Mouse (Mus musculus) limb, embryonic 14.5 days (tissue): ENCODE results near the gene Rbm34. TPM values are rescaled to one million over a fixed set of nuclear protein-coding genes. Genes with fewer than 3 reads are reported as not detected.

ENCODE experiments used
- ATAC-seq: fragments of 200-750 bp; cut with Nextera tagmentation; 2 replicates; pipeline ENCODE4 v1.8.0; 2017; ENCODE audit warnings: low read depth, moderate number of reproducible peaks, moderate TSS enrichment; ENCODE audit not compliant: low FRiP score
- DNase-seq: peaks from one replicate; pipeline ENCODE4 v3.0.0-alpha.2; 2015; ENCODE audit warnings: low spot score
- H3K27ac ChIP-seq: fragments of 300-500 bp; sonication (generic); replicated peaks from 2 replicates; pipeline ENCODE4 v1.5.1; 2014; ENCODE audit warnings: low read depth, mild to moderate bottlenecking, low read length, moderate library complexity, mixed read lengths
- H3K27me3 ChIP-seq: fragments of 300-500 bp; sonication (generic); 2 replicates; pipeline ENCODE4 v1.6.1; 2014; ENCODE audit warnings: low read length, mixed read lengths; ENCODE audit not compliant: control insufficient read depth, insufficient read depth
- H3K36me3 ChIP-seq: fragments of 300-500 bp; sonication (generic); 2 replicates; pipeline ENCODE4 v1.6.1; 2014; ENCODE audit warnings: mild to moderate bottlenecking, low read length, moderate library complexity, mixed read lengths; ENCODE audit not compliant: control insufficient read depth, insufficient read depth
- H3K4me1 ChIP-seq: fragments of 300-500 bp; sonication (generic); 2 replicates; pipeline ENCODE4 v1.6.1; 2014; ENCODE audit warnings: antibody characterized with exemption, low read length, mixed read lengths; ENCODE audit not compliant: control insufficient read depth, insufficient read depth
- H3K4me2 ChIP-seq: fragments of 300-500 bp; sonication (generic); replicated peaks from 2 replicates; pipeline ENCODE4 v1.6.1; 2014; ENCODE audit warnings: low read depth, mild to moderate bottlenecking, low read length, moderate library complexity; ENCODE audit not compliant: severe bottlenecking
- H3K4me3 ChIP-seq: fragments of 300-500 bp; sonication (generic); replicated peaks from 2 replicates; pipeline ENCODE4 v1.5.1; 2014; ENCODE audit warnings: low read length
- H3K9ac ChIP-seq: fragments of 300-500 bp; sonication (generic); 2 replicates; pipeline ENCODE4 v1.6.1; 2014; ENCODE audit warnings: mild to moderate bottlenecking, low read depth, low read length, moderate library complexity; ENCODE audit not compliant: severe bottlenecking
- H3K9me3 ChIP-seq: fragments of 300-500 bp; sonication (generic); 2 replicates; pipeline ENCODE4 v1.6.1; 2016; ENCODE audit warnings: low read length; ENCODE audit not compliant: control insufficient read depth
- POLR2A ChIP-seq: fragments of 200-500 bp; IDR thresholded peaks from 2 replicates; pipeline ENCODE4 v1.8.0; 2012; ENCODE audit warnings: inconsistent platforms, mild to moderate bottlenecking, moderate library complexity, borderline replicate concordance; ENCODE audit not compliant: insufficient read depth, insufficient read length; ENCODE audit errors: extremely low read depth
- WGBS: fragments of 180-500 bp; shearing (Covaris S2); extraction: QIAGEN DNeasy Blood & Tissue Kit; methylation state at CpG from one replicate; pipeline ENCODE4 v1.1.7; 2014; 5-methylcytosine and 5-hydroxymethylcytosine counted together
- polyA plus RNA-seq, 2 experiments: library from polyadenylated mRNA; depleted of rRNA in 1 of 2; stranded (reverse) in 1 of 2; unstranded in 1 of 2; fragments of >200 nt; fragmentation: Nextera tagmentation in 1 of 2; extraction: Ambion mirVana in 1 of 2; gene quantifications; 2 replicates each; pipeline versions ENCODE4 v1.2.1 to v1.2.3; 2012 to 2014

The Rbm34 gene
- polyA plus RNA-seq, 2 experiments: 12.8 to 25.9 TPM

DNA sequence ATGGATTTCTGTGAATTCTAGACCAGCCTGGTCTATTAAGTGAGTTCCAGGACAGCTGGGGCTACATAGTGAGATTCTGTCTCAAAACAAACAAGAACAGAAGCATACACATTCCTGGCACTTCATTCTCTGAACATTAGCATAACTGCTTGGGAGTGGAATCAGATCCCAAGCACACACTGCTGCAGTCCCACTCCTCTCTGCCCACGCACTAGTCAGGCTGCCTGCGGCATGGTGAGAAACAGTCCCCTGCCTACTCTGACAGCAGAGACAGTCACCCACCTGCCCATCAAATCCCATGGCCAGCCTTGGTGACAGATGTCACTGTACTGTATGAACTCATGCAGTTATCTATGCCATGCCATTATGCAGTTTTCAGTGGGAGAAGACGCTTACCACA, 9.4 kb downstream of the Rbm34 start:
- Histone ChIP-seq H3K36me3 (peaks cover 88% of the 10 kb centered on the region), H3K9me3 (no peaks in the 10 kb centered on the region), H3K27me3 (no peaks in the 10 kb centered on the region), H3K4me1 (no peaks in the 10 kb centered on the region), H3K27ac (no peak overlapping the region), H3K4me2 (no peak overlapping the region), H3K9ac (no peak overlapping the region), H3K4me3 (no peak overlapping the region)
- DNase-seq (no peak), ATAC-seq (no peak)
- TF ChIP-seq POLR2A: no peak
- 95% methylated on average over 3 of the region's 3 CpGs for WGBS

DNA sequence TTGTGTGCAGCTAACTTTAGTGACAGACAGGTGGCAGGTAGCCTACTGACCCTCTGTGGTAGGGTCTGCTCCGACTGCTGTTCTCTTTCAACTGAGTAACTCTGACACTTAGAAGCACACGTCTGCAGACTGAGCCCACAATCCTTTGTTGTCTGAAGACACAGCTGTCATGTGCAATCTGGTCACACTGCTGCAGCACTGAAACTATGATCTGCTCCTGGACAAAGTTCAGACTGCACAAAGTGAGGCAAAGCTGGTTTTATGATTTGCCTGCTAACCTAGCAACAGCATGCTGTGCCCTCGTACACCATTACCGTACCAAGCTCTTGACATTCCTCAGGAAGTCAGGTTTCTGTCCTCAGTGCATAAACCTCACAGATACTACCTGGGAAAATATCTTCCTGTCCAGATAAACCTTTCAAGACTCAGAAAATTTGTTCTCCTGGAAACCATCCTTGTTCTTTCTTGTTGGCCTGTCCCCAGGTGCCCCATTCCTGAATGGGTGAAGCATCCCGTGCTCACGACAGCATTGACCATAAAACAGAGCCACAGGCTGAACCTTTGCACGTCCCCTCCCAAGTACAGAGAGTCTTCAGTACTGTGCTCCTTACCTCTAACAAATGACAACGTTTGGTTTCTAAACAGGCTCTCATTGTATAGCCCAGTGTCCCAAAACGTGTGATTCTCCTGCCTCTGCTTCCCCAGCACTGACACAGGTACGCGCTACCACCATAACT, 18.8 kb downstream of the Rbm34 start:
- ATAC-seq: no peak
- Histone ChIP-seq H3K4me2 (no peak overlapping the region), H3K27ac (no peak overlapping the region), H3K27me3 (no peaks in the 10 kb centered on the region), H3K4me3 (no peak overlapping the region), H3K4me1 (no peaks in the 10 kb centered on the region), H3K9ac (no peak overlapping the region), H3K36me3 (peaks cover 83% of the 10 kb centered on the region), H3K9me3 (no peaks in the 10 kb centered on the region)
- 89% methylated on average over 11 of the region's 11 CpGs for WGBS
- DNase-seq: no peak
- no peak for TF ChIP-seq POLR2A

DNA sequence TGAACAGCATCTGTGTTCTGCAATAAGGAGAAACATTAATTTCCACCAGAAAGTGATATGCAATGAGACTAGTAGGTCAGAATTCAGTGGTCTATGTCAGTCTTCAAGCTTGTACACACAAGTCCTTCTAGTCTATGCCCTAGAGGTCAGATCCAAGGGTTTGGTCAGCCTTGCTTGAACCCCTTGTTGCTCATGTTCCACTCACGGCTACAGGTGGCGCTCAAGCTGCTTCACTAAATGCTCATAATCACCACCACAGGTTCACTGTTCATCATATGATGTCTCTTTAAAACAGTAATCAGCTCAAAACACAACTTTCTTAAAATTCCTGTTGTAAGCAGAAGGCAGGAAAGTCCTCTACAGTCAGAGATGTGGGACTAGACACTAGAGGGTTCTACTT, 21.3 kb downstream of the Rbm34 start:
- Histone ChIP-seq H3K27me3 (no peaks in the 10 kb centered on the region), H3K9ac (no peak overlapping the region), H3K4me2 (no peak overlapping the region), H3K9me3 (no peaks in the 10 kb centered on the region), H3K36me3 (peaks cover 64% of the 10 kb centered on the region), H3K27ac (no peak overlapping the region), H3K4me1 (no peaks in the 10 kb centered on the region; the same call in 1 of the 2 replicates), H3K4me3 (no peak overlapping the region)
- DNase-seq: no peak
- 81% methylated on average over 2 of the region's 2 CpGs for WGBS
- no peak for TF ChIP-seq POLR2A
- no peak for ATAC-seq

DNA sequence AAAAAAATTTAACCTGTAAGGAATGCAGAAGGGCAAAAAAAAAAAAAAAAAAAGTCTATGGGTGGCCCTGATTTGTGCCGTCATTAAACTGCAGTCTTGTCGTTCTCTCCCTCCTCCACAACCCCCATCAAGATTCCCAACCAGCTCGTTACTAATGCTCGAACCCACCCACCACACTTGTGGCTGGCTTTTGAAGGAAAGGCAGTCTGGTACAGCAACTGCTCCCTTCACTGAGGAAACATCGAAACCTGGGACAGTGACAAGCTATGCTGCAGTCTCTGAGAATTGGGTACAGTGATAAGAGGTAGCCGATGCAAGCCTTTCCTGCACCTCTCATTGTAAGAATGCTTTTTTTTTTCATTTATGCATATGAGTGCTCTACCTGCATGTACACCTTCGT, 24.4 kb downstream of the Rbm34 start:
- Histone ChIP-seq H3K4me3 (peak overlapping the region; percentile 88; the same call in 1 of the 2 replicates), H3K36me3 (peaks cover 41% of the 10 kb centered on the region), H3K4me2 (peak overlapping the region; percentile 53), H3K4me1 (peaks cover 10% of the 10 kb centered on the region), H3K9ac (no peak overlapping the region), H3K27me3 (no peaks in the 10 kb centered on the region), H3K9me3 (no peaks in the 10 kb centered on the region), H3K27ac (no peak overlapping the region)
- ATAC-seq (no peak), DNase-seq (no peak)
- TF ChIP-seq POLR2A: no peak
- 73% methylated on average over 7 of the region's 7 CpGs for WGBS

DNA sequence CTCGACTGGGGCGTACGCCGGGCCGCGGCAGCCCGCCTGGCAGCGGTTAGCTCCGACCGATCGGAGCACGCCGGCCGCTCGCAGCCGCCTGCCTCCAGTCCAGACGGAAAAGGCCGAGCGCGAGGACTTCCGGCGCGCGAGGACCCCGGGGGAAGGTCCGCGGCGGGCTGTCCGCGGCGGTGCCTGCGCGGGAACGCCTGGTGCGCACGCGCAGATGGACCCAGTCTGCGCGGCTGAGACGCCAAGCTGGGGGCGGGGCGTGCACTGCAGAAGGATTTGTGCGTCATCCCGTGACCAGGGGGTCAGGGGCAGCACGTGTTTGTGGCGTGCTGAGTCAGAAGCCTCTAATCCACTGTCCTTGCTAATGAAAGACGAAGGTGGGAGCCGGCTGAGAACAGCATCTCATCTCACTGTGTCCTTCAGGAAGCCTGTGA, 25.1 kb downstream of the Rbm34 start, which contains the start of gene Tomm20:
TSS of gene Tomm20 (minus strand) at position 115 of the 434 bp plus-strand sequence.
- TF ChIP-seq POLR2A: no peak
- DNase-seq (peak; percentile 93), ATAC-seq (peak; percentile 91)
- Histone ChIP-seq H3K27me3 (no peaks in the 10 kb centered on the region), H3K4me1 (peaks cover 10% of the 10 kb centered on the region), H3K9me3 (no peaks in the 10 kb centered on the region), H3K4me2 (peak within 1 kb of the TSS; percentile 88), H3K27ac (peak within 1 kb of the TSS; percentile 86), H3K9ac (peak within 1 kb of the TSS; percentile 89), H3K4me3 (peak within 1 kb of the TSS; percentile 88), H3K36me3 (peaks cover 34% of the 10 kb centered on the region)
- WGBS: under 1% methylated on average over 40 of the region's 48 CpGs
